Mouse (Mus musculus) neural tube, embryonic 12.5 days (tissue): ENCODE measurements at regions not wholly inside any gene's neighbourhood (a gene's known extent, or its start where the extent isn't known, plus 50 kb on each side); places are given as distances from the start of the nearest gene placed in this dataset.

ENCODE experiments used
- ATAC-seq: fragments of 200-750 bp; cut with Nextera tagmentation; 2 replicates; pipeline ENCODE4 v1.8.0; 2017; ENCODE audit warnings: low read depth, mild to moderate bottlenecking, moderate TSS enrichment, moderate library complexity; ENCODE audit not compliant: low FRiP score
- H3K27ac ChIP-seq: fragments of 300-500 bp; sonication (generic); 2 replicates; pipeline ENCODE4 v1.5.1; 2016
- H3K27me3 ChIP-seq: fragments of 300-500 bp; sonication (generic); replicated peaks from 2 replicates; pipeline ENCODE4 v1.6.1; 2016; ENCODE audit warnings: mild to moderate bottlenecking
- H3K36me3 ChIP-seq: fragments of 300-500 bp; sonication (generic); 2 replicates; pipeline ENCODE4 v1.6.1; 2016; ENCODE audit warnings: mild to moderate bottlenecking
- H3K4me1 ChIP-seq: fragments of 300-500 bp; sonication (generic); 2 replicates; pipeline ENCODE4 v1.6.1; 2016
- H3K4me2 ChIP-seq: fragments of 300-500 bp; sonication (generic); replicated peaks from 2 replicates; pipeline ENCODE4 v1.6.1; 2016; ENCODE audit warnings: mild to moderate bottlenecking
- H3K4me3 ChIP-seq: fragments of 300-500 bp; sonication (generic); 2 replicates; pipeline ENCODE4 v1.5.1; 2016
- H3K9ac ChIP-seq: fragments of 300-500 bp; sonication (generic); 2 replicates; pipeline ENCODE4 v1.6.1; 2016; ENCODE audit warnings: mild to moderate bottlenecking
- H3K9me3 ChIP-seq: fragments of 300-500 bp; sonication (generic); 2 replicates; pipeline ENCODE4 v1.6.1; 2016; ENCODE audit warnings: mild to moderate bottlenecking
- WGBS: fragments of 180-500 bp; shearing (Covaris S2); methylation state at CpG from one replicate; pipeline ENCODE4 v1.1.7; 2016; 5-methylcytosine and 5-hydroxymethylcytosine counted together

- no peaks in the 10 kb centered on the region for H3K4me1 ChIP-seq
- no peak overlapping the region for H3K9ac ChIP-seq
- H3K27me3 ChIP-seq, result no peaks in the 10 kb centered on the region
- no peak overlapping the region for H3K27ac ChIP-seq
- 86% methylated on average over 3 of the region's 3 CpGs for WGBS
- no peaks in the 10 kb centered on the region for H3K36me3 ChIP-seq
- ATAC-seq, result no peak
- H3K4me3 ChIP-seq, result no peak overlapping the region
- H3K4me2 ChIP-seq, result no peak overlapping the region
- H3K9me3 ChIP-seq, result no peaks in the 10 kb centered on the region
Observed at GRCm38 (mm10) chr3:82620418-82621003, 72.6 kb upstream of the Npy2r start.

GRCm38 (mm10) chr3:82619371-82619770 lies 71.5 kb upstream of the Npy2r start:
- Histone ChIP-seq H3K36me3 (no peaks in the 10 kb centered on the region), H3K4me2 (no peak overlapping the region), H3K27me3 (no peaks in the 10 kb centered on the region), H3K4me3 (no peak overlapping the region), H3K9ac (no peak overlapping the region), H3K27ac (no peak overlapping the region), H3K9me3 (no peaks in the 10 kb centered on the region), H3K4me1 (no peaks in the 10 kb centered on the region)
- ATAC-seq, result no peak
- 91% methylated on average over 5 of the region's 5 CpGs for WGBS

GRCm38 (mm10) chr3:82601880-82602279 lies 54.0 kb upstream of the Npy2r start:
- Histone ChIP-seq H3K36me3 (no peaks in the 10 kb centered on the region), H3K4me2 (no peak overlapping the region), H3K4me3 (no peak overlapping the region), H3K27me3 (no peaks in the 10 kb centered on the region), H3K9ac (no peak overlapping the region), H3K27ac (no peak overlapping the region), H3K4me1 (no peaks in the 10 kb centered on the region), H3K9me3 (no peaks in the 10 kb centered on the region)
- no peak for ATAC-seq
- WGBS, result 87% methylated on average over 4 of the region's 4 CpGs

GRCm38 (mm10) chr3:82598656-82599055 lies 50.8 kb upstream of the Npy2r start:
- no peak for ATAC-seq
- 91% methylated on average over 1 of the region's 1 CpGs for WGBS
- H3K4me2 ChIP-seq, result no peak overlapping the region
- H3K36me3 ChIP-seq, result no peaks in the 10 kb centered on the region
- no peaks in the 10 kb centered on the region for H3K27me3 ChIP-seq
- no peak overlapping the region for H3K27ac ChIP-seq
- no peaks in the 10 kb centered on the region for H3K4me1 ChIP-seq
- no peaks in the 10 kb centered on the region for H3K9me3 ChIP-seq
- H3K4me3 ChIP-seq, result no peak overlapping the region
- no peak overlapping the region for H3K9ac ChIP-seq
